Mouse (Mus musculus) ovary, adult 18-20 months (tissue): ENCODE results near the gene A730049H05Rik.

Source experiments
- DNase-seq: peaks from one replicate; pipeline ENCODE4 v3.0.0; 2022; ENCODE audit warnings: low spot score, mixed read lengths

The A730049H05Rik gene

DNA sequence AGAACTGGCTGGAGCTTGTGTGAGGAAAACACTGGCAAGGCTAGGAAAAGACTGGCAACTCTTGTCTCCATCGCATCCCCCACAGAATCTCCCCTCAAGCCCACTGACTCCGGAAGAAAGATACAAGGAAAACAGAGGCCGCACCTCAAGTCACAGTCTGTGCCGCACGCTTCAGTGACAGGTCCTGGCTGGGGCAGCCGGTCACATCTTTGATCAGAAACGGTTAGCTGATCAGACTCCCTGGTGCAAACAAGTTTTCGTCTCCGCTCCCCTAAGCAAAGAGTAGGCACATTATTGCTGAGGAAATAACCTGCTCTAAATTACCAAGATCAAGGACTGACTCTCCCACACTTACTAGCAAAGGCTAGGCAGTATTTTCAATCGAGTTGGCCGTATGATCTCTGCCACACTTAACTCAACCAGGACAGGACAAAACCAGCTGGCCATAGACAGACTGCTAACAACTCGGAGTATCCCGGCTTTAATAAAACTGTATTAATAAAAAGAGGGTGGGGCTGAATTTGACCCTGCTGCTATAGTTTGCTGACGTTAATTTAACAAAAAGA is 63.5 kb downstream of the A730049H05Rik start:
- no peak for DNase-seq

DNA sequence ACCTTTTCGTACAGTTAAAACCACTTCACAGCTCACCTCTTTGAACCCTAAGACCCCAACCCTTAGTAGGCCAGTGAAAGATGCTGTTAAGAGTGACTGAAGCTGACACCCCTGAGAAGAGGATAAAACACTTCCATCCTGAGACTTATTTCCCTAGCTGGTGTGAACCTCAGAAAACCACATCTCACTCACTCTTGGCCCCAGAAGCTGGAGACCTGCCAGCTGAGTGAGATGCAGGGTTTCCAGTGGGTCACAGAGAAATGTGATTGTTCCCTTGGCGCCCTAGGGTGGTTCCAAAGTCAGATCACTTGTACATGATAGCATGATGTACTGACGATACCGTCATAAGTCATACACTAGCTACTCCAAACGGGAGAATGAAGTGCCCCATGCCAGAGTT is 66.2 kb downstream of the A730049H05Rik start:
- DNase-seq, result no peak

DNA sequence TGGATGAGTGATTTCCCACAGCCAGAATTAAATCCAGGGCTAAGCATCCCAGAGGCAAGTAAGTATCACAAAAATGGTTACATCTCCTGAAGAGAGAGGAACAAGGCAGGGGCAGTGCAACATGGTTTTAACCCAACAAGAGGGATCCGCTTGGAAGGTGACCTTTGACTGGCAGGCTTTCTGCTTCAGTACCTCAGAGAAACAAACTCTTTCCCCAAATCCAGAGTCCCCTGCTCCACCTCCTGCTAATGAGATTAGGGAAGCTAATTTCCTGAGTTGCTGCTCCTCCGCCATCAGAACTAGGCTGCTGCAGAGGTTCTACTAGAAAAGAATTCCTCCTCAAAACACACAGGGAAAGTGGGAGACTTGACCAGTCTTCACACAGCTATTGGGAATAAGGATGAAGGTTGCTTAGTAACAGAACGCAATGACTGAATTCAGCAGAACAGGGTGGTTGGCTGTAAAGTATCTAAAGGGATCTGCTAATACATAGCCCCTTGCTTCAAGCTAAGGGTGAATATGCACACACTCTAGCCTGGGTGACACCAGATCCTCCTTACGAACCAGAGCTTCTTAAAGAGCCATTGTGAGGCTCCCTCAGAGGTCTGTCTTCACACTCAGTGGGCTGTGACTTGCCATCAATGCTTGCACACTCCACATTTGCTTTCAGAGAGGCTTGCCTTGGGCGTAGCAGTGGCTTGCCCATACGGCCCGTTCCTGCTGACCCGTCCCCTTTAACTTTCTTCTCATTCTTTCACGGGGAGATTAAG is 67.0 kb downstream of the A730049H05Rik start:
- DNase-seq, result no peak

GRCm38 (mm10) chr6:92891535-92891934 is 75.3 kb downstream of the A730049H05Rik start:
- DNase-seq, result no peak
